Mouse (Mus musculus): ENCODE measurements around the gene Frmd6.

The Frmd6 gene

GRCm38 (mm10) chr12:70907651-70908050 lies 82.3 kb downstream of the Frmd6 start:
- DNase-seq, result no peak

GRCm38 (mm10) chr12:70908076-70908475 lies 82.8 kb downstream of the Frmd6 start:
- DNase-seq, result no peak

- DNase-seq, result peak; percentile 85
Observed at GRCm38 (mm10) chr12:70910241-70910720, 85.0 kb downstream of the Frmd6 start.

- peak; percentile 84 for DNase-seq
Observed at GRCm38 (mm10) chr12:70911029-70911428, 85.7 kb downstream of the Frmd6 start.

GRCm38 (mm10) chr12:70911676-70912379 lies 86.5 kb downstream of the Frmd6 start:
- no peak for DNase-seq

GRCm38 (mm10) chr12:70913429-70913828 lies 88.1 kb downstream of the Frmd6 start:
- no peak for DNase-seq

- peak; percentile 64 for DNase-seq
Observed at GRCm38 (mm10) chr12:70914387-70914786, 89.1 kb downstream of the Frmd6 start.

GRCm38 (mm10) chr12:70929781-70930180 lies 104.5 kb downstream of the Frmd6 start:
- no peak for DNase-seq

GRCm38 (mm10) chr12:70937150-70937549 lies 111.8 kb downstream of the Frmd6 start:
- no peak for DNase-seq

- peak; percentile 90 for DNase-seq
Observed at GRCm38 (mm10) chr12:70937571-70938384, 112.5 kb downstream of the Frmd6 start, which contains the start of gene Actr10. Gene Actr10, plus strand, starts transcription at chr12:70937857.

GRCm38 (mm10) chr12:70940806-70941205 lies 115.5 kb downstream of the Frmd6 start:
- DNase-seq, result no peak

GRCm38 (mm10) chr12:70944181-70944580 lies 118.9 kb downstream of the Frmd6 start:
- no peak for DNase-seq

GRCm38 (mm10) chr12:70946585-70947256 lies 121.4 kb downstream of the Frmd6 start:
- DNase-seq, result no peak
